Mouse (Mus musculus) neutrophil, adult 5-6 weeks (primary cell): ENCODE data around the gene Adcy5. TPM values are rescaled to one million over a fixed set of nuclear protein-coding genes. Genes with fewer than 3 reads are reported as not detected.

Source experiments
- ATAC-seq: fragments of 151-379, 151-347 bp; 2 replicates; pipeline ENCODE4 v1.8.0; 2017; ENCODE audit warnings: mild to moderate bottlenecking, moderate TSS enrichment; ENCODE audit not compliant: insufficient number of reproducible peaks, poor library complexity, low FRiP score, severe bottlenecking; ENCODE audit errors: extremely low read depth
- total RNA-seq: library from RNA; stranded (forward); fragments of 200-1000 nt; gene quantifications from 2 replicates; pipeline ENCODE4 v1.2.3, GENCODE M21; 2017

Adcy5 gene
- total RNA-seq = 0.12 TPM in 1 of 2 replicates, not detected in the other

- ATAC-seq = no peak
Measured at GRCm38 (mm10) chr16:35154641-35155390, at the start of gene Adcy5. Gene Adcy5, plus strand, starts transcription at chr16:35154877.

GRCm38 (mm10) chr16:35107985-35108384, 46.7 kb upstream of the Adcy5 start:
- no peak for ATAC-seq

DNA sequence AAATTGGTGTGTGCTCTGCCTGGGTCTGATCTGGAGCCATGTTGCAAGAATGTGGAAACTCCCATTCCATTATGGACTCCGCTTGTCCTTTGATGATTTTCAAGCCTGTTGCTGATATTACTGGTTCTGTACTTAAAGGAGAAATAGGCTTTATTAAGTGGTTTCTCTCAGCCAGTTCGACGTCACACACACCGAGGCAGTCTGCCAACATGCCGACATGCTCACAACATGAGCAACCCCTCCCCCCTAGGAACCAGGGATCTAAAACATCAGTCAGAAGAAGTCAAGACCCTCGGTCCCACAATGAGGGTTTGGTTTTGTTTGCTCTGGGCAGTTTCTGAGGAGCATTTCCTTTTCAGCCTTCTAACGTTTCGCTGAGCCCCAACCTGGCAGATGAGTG, 45.5 kb upstream of the Adcy5 start:
- ATAC-seq = no peak

GRCm38 (mm10) chr16:35109656-35110291, 44.9 kb upstream of the Adcy5 start:
- ATAC-seq = no peak

DNA sequence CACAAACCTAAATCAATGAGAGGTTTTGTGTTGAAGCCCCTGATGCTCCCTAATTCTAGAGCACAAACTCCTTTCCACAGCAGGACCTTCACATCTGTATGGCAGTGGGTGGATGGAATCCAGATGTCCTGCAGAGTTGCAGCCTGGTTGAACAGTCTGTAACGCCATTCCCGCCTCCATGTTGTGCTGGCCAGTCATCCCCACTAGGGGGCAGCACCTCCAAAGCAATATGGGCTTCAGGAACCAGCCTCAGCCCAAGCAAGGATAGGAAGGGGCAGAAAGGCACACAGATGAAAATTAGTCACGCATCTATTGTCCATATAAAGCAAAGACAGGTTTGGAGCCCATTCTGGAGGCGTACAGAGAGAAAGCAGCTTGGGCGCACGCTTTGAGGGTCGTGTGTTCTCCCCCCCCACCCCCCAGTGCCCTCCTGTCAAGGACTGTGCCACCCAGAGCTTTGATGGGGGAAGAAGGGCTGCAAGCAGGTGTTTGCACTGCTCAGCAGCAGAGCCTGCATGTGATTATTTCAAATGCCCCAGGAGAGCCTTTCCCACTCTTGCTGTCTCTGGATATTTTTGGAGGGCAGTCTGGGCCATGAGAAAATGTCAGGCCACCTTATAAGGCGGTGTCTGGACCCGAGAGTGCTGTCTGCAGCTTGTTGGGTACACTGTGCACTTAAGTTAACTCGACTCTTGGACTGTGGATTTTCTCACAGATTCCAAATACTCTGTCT, 44.1 kb upstream of the Adcy5 start:
- ATAC-seq = peak; percentile 61

DNA sequence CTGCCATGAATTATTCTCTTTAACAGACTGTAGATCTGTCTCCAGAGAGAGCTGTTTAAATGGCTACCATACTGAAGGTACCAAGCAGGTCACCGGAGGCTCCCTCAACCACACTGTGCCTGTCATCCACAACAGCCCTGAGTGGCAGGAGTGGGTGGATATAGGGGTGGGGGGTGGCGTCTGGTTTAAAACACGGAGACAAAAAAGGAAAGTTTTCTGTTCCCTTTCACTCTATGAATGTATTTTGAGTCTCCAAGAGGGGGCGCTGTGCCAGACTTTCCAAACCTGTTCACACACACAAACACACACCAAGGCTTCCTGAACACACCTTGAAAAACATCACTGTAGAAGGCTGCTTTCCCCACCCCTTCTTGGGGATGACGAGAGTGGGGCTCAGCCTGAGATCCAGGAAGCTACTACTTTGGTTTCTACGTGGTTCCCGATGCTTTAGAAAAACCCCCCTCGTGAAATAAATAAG, 43.5 kb upstream of the Adcy5 start:
- no peak for ATAC-seq

- no peak for ATAC-seq
Measured at GRCm38 (mm10) chr16:35113496-35113895, 41.2 kb upstream of the Adcy5 start.

GRCm38 (mm10) chr16:35116328-35116956, 38.2 kb upstream of the Adcy5 start:
- no peak for ATAC-seq

- ATAC-seq = no peak
Measured at GRCm38 (mm10) chr16:35117436-35117835, 37.2 kb upstream of the Adcy5 start.

GRCm38 (mm10) chr16:35120603-35121002, 34.1 kb upstream of the Adcy5 start:
- ATAC-seq = no peak

DNA sequence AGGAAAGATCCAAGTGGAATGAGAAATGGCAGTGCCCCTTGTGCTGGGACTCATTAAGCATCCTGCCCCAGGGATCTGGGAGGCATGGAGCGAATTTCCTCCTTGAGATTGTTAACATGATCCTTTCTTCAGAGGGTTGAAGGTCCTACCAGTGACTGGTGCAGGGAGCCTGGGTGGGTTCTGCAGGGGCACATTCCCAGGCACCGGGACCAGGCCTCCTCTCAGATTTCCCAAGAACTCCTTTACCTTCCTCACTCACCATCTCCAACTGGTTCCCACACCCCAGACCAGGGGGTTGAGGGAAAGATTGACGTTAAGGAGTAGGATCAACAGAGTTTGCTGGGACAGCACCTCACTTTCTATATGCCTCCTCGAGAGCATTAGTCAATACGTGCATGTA, 27.4 kb upstream of the Adcy5 start:
- ATAC-seq = no peak

- no peak for ATAC-seq
Measured at GRCm38 (mm10) chr16:35130172-35130571, 24.5 kb upstream of the Adcy5 start.

GRCm38 (mm10) chr16:35139416-35139815, 15.3 kb upstream of the Adcy5 start:
- ATAC-seq = no peak

- no peak for ATAC-seq
Measured at GRCm38 (mm10) chr16:35139873-35140619, 14.6 kb upstream of the Adcy5 start.

- ATAC-seq = no peak
Measured at GRCm38 (mm10) chr16:35140620-35140975, 14.1 kb upstream of the Adcy5 start.

- no peak for ATAC-seq
Measured at GRCm38 (mm10) chr16:35141839-35142238, 12.8 kb upstream of the Adcy5 start.

- no peak for ATAC-seq
Measured at GRCm38 (mm10) chr16:35146153-35146552, 8.5 kb upstream of the Adcy5 start.

- no peak for ATAC-seq
Measured at GRCm38 (mm10) chr16:35153146-35153755, 1.4 kb upstream of the Adcy5 start.
